Mouse (Mus musculus) spleen, adult 2 months (tissue): Measurements from ENCODE around the gene Vangl1. TPM values are rescaled to one million over a fixed set of nuclear protein-coding genes. Genes with fewer than 3 reads are reported as not detected.

Experiments
- DNase-seq, 2 experiments: peaks; one replicate each; pipeline versions ENCODE4 v3.0.0 to v3.0.0-alpha.2; 2012 to 2021; ENCODE audit warnings: low spot score in 2 of 2, low read depth in 1 of 2
- H3K27ac ChIP-seq: fragments of 200-500 bp; 2 replicates; pipeline ENCODE4 v1.5.1; 2012; ENCODE audit warnings: low read length, inconsistent platforms; ENCODE audit not compliant: insufficient read depth
- H3K27me3 ChIP-seq: fragments of 200-500 bp; 2 replicates; pipeline ENCODE4 v1.6.1; 2012; ENCODE audit warnings: mild to moderate bottlenecking, moderate library complexity, low read length, inconsistent platforms; ENCODE audit not compliant: control insufficient read depth, insufficient read depth
- H3K36me3 ChIP-seq: fragments of 200-500 bp; 2 replicates; pipeline ENCODE4 v1.6.1; 2012; ENCODE audit warnings: mild to moderate bottlenecking, low read length, inconsistent platforms; ENCODE audit not compliant: control insufficient read depth, insufficient read depth
- H3K4me1 ChIP-seq: fragments of 200-500 bp; 2 replicates; pipeline ENCODE4 v1.6.1; 2011; ENCODE audit warnings: inconsistent platforms; ENCODE audit not compliant: control insufficient read depth, insufficient read depth, insufficient read length
- H3K4me3 ChIP-seq: fragments of 200-500 bp; 2 replicates; pipeline ENCODE4 v1.5.1; 2011; ENCODE audit warnings: mild to moderate bottlenecking, inconsistent platforms; ENCODE audit not compliant: insufficient read depth, insufficient read length; ENCODE audit errors: extremely low read depth
- CTCF ChIP-seq: fragments of 200-500 bp; IDR thresholded peaks from 2 replicates; pipeline ENCODE4 v1.5.1; 2011; ENCODE audit warnings: mild to moderate bottlenecking, inconsistent platforms; ENCODE audit not compliant: insufficient read depth, insufficient read length, insufficient replicate concordance; ENCODE audit errors: extremely low read depth
- POLR2A ChIP-seq: fragments of 200-500 bp; IDR thresholded peaks from 2 replicates; pipeline ENCODE4 v1.6.1; 2011; ENCODE audit warnings: low read depth, low read length, inconsistent platforms
- WGBS: fragments of 180-500 bp; shearing (Covaris S2); methylation state at CpG from one replicate; pipeline ENCODE4 v1.1.7; 2018; 5-methylcytosine and 5-hydroxymethylcytosine counted together
- polyA plus RNA-seq: library from polyadenylated mRNA; depleted of rRNA; stranded (reverse); fragments of >200 nt; gene quantifications from 2 replicates; pipeline ENCODE4 v1.2.3, GENCODE M21; 2012

The Vangl1 gene
- polyA plus RNA-seq, 1 experiment, result 18.2 TPM

GRCm38 (mm10) chr3:102127114-102127513, 77.4 kb downstream of the Vangl1 start:
- no peak overlapping the region for H3K4me3 ChIP-seq
- no peak overlapping the region for H3K27ac ChIP-seq
- H3K36me3 ChIP-seq, result no peaks in the 10 kb centered on the region
- DNase-seq, result no peak
- TF ChIP-seq POLR2A, result no peak
- TF ChIP-seq CTCF, result no peak
- H3K4me1 ChIP-seq, result no peaks in the 10 kb centered on the region
- H3K27me3 ChIP-seq, result no peaks in the 10 kb centered on the region
- 94% methylated on average over 2 of the region's 2 CpGs for WGBS

- WGBS, result 89% methylated on average over 1 of the region's 1 CpGs
- TF ChIP-seq CTCF (no peak), POLR2A (no peak)
- Histone ChIP-seq H3K4me3 (no peak overlapping the region), H3K4me1 (no peaks in the 10 kb centered on the region), H3K27me3 (no peaks in the 10 kb centered on the region), H3K36me3 (no peaks in the 10 kb centered on the region), H3K27ac (no peak overlapping the region)
- no peak for DNase-seq
These were observed 78.9 kb downstream of the Vangl1 start for GRCm38 (mm10) chr3:102125546-102125945.

- H3K4me3 ChIP-seq, result no peak overlapping the region
- H3K36me3 ChIP-seq, result no peaks in the 10 kb centered on the region
- H3K27ac ChIP-seq, result no peak overlapping the region
- no peak for DNase-seq
- H3K4me1 ChIP-seq, result no peaks in the 10 kb centered on the region
- H3K27me3 ChIP-seq, result no peaks in the 10 kb centered on the region
- WGBS, result 45% methylated on average over 6 of the region's 6 CpGs
- no peak for TF ChIP-seq CTCF
- no peak for TF ChIP-seq POLR2A
These were observed 80.8 kb downstream of the Vangl1 start for GRCm38 (mm10) chr3:102123654-102124053.

- 86% methylated on average over 7 of the region's 7 CpGs for WGBS
- no peak overlapping the region for H3K4me3 ChIP-seq
- H3K36me3 ChIP-seq, result no peaks in the 10 kb centered on the region
- TF ChIP-seq CTCF (no peak), POLR2A (no peak)
- H3K27ac ChIP-seq, result no peak overlapping the region
- H3K27me3 ChIP-seq, result no peaks in the 10 kb centered on the region
- no peak for DNase-seq
- no peaks in the 10 kb centered on the region for H3K4me1 ChIP-seq
These were observed 82.4 kb downstream of the Vangl1 start for GRCm38 (mm10) chr3:102122046-102122445.

- H3K4me1 ChIP-seq, result no peaks in the 10 kb centered on the region
- no peak for DNase-seq
- H3K27me3 ChIP-seq, result no peaks in the 10 kb centered on the region
- H3K4me3 ChIP-seq, result no peak overlapping the region
- H3K36me3 ChIP-seq, result no peaks in the 10 kb centered on the region
- TF ChIP-seq POLR2A (no peak), CTCF (no peak)
- no peak overlapping the region for H3K27ac ChIP-seq
These were observed 83.5 kb downstream of the Vangl1 start for GRCm38 (mm10) chr3:102120947-102121346.

- Histone ChIP-seq H3K4me1 (no peaks in the 10 kb centered on the region), H3K36me3 (no peaks in the 10 kb centered on the region), H3K27me3 (no peaks in the 10 kb centered on the region), H3K27ac (no peak overlapping the region), H3K4me3 (no peak overlapping the region)
- no peak for TF ChIP-seq CTCF
- TF ChIP-seq POLR2A, result no peak
- 83% methylated on average over 7 of the region's 7 CpGs for WGBS
- DNase-seq, result no peak
These were observed 92.4 kb downstream of the Vangl1 start for GRCm38 (mm10) chr3:102111979-102112599.

- Histone ChIP-seq H3K36me3 (no peaks in the 10 kb centered on the region), H3K4me1 (no peaks in the 10 kb centered on the region), H3K27me3 (no peaks in the 10 kb centered on the region), H3K4me3 (no peak overlapping the region), H3K27ac (no peak overlapping the region)
- 88% methylated on average over 3 of the region's 3 CpGs for WGBS
- no peak for DNase-seq
- TF ChIP-seq CTCF (no peak), POLR2A (no peak)
These were observed 96.3 kb downstream of the Vangl1 start for GRCm38 (mm10) chr3:102108201-102108600.
